Mouse (Mus musculus): ENCODE results near the gene Gas2l3. TPM values are rescaled to one million over a fixed set of nuclear protein-coding genes. Genes with fewer than 3 reads are reported as not detected.

The Gas2l3 gene
- total RNA-seq, 2 experiments from 2014 or later = 14.9 to 15.8 TPM

GRCm38 (mm10) chr10:89450411-89450810, 6.6 kb upstream of the Gas2l3 start:
- no peak for DNase-seq (ENCODE audit: low spot score in 2 of 2)

GRCm38 (mm10) chr10:89444381-89444780, 614 bp upstream of the Gas2l3 start:
- DNase-seq (ENCODE audit: low spot score in 2 of 2) = no peak

- DNase-seq (ENCODE audit: low spot score in 2 of 2) = no peak
Measured at GRCm38 (mm10) chr10:89443115-89443622, 598 bp downstream of the Gas2l3 start.

- DNase-seq (ENCODE audit: low spot score in 2 of 2) = no peak
Measured at GRCm38 (mm10) chr10:89442640-89443039, 1.1 kb downstream of the Gas2l3 start.

GRCm38 (mm10) chr10:89441961-89442360, 1.8 kb downstream of the Gas2l3 start:
- DNase-seq (ENCODE audit: low spot score in 2 of 2) = no peak

GRCm38 (mm10) chr10:89439380-89439779, 4.4 kb downstream of the Gas2l3 start:
- no peak for DNase-seq (ENCODE audit: low spot score in 2 of 2)

- DNase-seq (ENCODE audit: low spot score in 2 of 2) = no peak
Measured at GRCm38 (mm10) chr10:89437996-89438395, 5.8 kb downstream of the Gas2l3 start.

GRCm38 (mm10) chr10:89437472-89437871, 6.3 kb downstream of the Gas2l3 start:
- DNase-seq (ENCODE audit: low spot score in 2 of 2) = no peak

- DNase-seq (ENCODE audit: low spot score in 2 of 2) = no peak
Measured at GRCm38 (mm10) chr10:89435920-89436319, 7.8 kb downstream of the Gas2l3 start.

GRCm38 (mm10) chr10:89435413-89435812, 8.4 kb downstream of the Gas2l3 start:
- DNase-seq (ENCODE audit: low spot score in 2 of 2) = no peak

- no peak for DNase-seq (ENCODE audit: low spot score in 2 of 2)
Measured at GRCm38 (mm10) chr10:89434509-89435210, 9.1 kb downstream of the Gas2l3 start.

GRCm38 (mm10) chr10:89432743-89433142, 11.0 kb downstream of the Gas2l3 start:
- DNase-seq (ENCODE audit: low spot score in 2 of 2) = no peak

- DNase-seq (ENCODE audit: low spot score in 2 of 2) = no peak
Measured at GRCm38 (mm10) chr10:89430751-89431150, 13.0 kb downstream of the Gas2l3 start.

- no peak for DNase-seq (ENCODE audit: low spot score in 2 of 2)
Measured at GRCm38 (mm10) chr10:89424800-89425393, 18.9 kb downstream of the Gas2l3 start.

- DNase-seq (ENCODE audit: low spot score in 2 of 2) = no peak
Measured at GRCm38 (mm10) chr10:89424217-89424616, 19.6 kb downstream of the Gas2l3 start.

GRCm38 (mm10) chr10:89423164-89423778, 20.5 kb downstream of the Gas2l3 start:
- no peak for DNase-seq (ENCODE audit: low spot score in 2 of 2)

GRCm38 (mm10) chr10:89422504-89423158, 21.1 kb downstream of the Gas2l3 start:
- no peak for DNase-seq (ENCODE audit: low spot score in 2 of 2)

- DNase-seq (ENCODE audit: low spot score in 2 of 2) = no peak
Measured at GRCm38 (mm10) chr10:89417966-89418365, 25.8 kb downstream of the Gas2l3 start.

- no peak for DNase-seq (ENCODE audit: low spot score in 2 of 2)
Measured at GRCm38 (mm10) chr10:89415478-89415877, 28.3 kb downstream of the Gas2l3 start.

- no peak for DNase-seq (ENCODE audit: low spot score in 2 of 2)
Measured at GRCm38 (mm10) chr10:89407551-89407950, 36.2 kb downstream of the Gas2l3 start.

- DNase-seq (ENCODE audit: low spot score in 2 of 2) = no peak
Measured at GRCm38 (mm10) chr10:89406733-89407484, 36.9 kb downstream of the Gas2l3 start.
